Mouse (Mus musculus) olfactory bulb, adult 2 months (tissue): ENCODE measurements around the gene Usp3. TPM values are rescaled to one million over a fixed set of nuclear protein-coding genes. Genes with fewer than 3 reads are reported as not detected.

Experiments used
- H3K27ac ChIP-seq: fragments of 200-500 bp; 2 replicates; pipeline ENCODE4 v1.5.1; 2012; ENCODE audit warnings: low read depth, low read length; ENCODE audit not compliant: insufficient read depth
- H3K4me1 ChIP-seq: fragments of 200-500 bp; 2 replicates; pipeline ENCODE4 v1.6.1; 2012; ENCODE audit warnings: low read length; ENCODE audit not compliant: control insufficient read depth, insufficient read depth
- H3K4me3 ChIP-seq: fragments of 200-500 bp; 2 replicates; pipeline ENCODE4 v1.5.1; 2012; ENCODE audit warnings: mild to moderate bottlenecking, low read depth, low read length, moderate library complexity; ENCODE audit not compliant: insufficient read depth
- CTCF ChIP-seq: fragments of 200-500 bp; IDR thresholded peaks from 2 replicates; pipeline ENCODE4 v1.5.1; 2012; ENCODE audit warnings: low read depth, mild to moderate bottlenecking, low read length, moderate library complexity; ENCODE audit not compliant: insufficient read depth
- POLR2A ChIP-seq: fragments of 200-500 bp; IDR thresholded peaks from 2 replicates; pipeline ENCODE4 v1.6.1; 2012; ENCODE audit warnings: mild to moderate bottlenecking, low read depth, low read length, moderate library complexity; ENCODE audit not compliant: insufficient read depth
- WGBS: fragments of 180-500 bp; shearing (Covaris S2); methylation state at CpG from one replicate; pipeline ENCODE4 v1.1.7; 2018; 5-methylcytosine and 5-hydroxymethylcytosine counted together
- polyA plus RNA-seq: library from polyadenylated mRNA; stranded (reverse); fragments of >200 nt; gene quantifications from 2 replicates; pipeline ENCODE4 v1.2.4, GENCODE M21; 2012; ENCODE audit warnings: low replicate concordance; ENCODE audit not compliant: missing spikeins, insufficient read depth, insufficient read length

Usp3 gene
- polyA plus RNA-seq, 1 experiment = not detected

DNA sequence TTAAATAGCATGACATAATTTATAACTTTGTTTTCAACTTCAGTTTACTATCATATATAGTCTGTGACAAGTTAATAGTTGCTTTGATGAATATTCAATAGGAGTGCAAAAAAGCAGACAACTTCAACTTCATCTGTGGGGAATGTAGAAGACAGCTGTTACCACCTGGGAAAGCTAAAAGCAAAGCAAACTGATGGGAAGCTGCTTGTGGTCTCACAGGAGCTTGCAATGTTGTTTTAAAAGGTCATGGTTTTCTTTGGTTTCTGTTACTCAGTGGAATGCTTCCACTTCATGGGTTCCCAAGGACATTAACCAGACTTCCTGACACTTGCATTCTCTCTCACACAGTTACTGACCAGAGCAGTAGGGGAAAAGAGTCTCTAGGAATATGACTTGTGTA, 104.2 kb downstream of the Usp3 start:
- TF ChIP-seq CTCF = no peak
- no peak for TF ChIP-seq POLR2A
- H3K4me1 ChIP-seq = peaks cover 2% of the 10 kb centered on the region; the same call in 1 of the 2 replicates
- H3K4me3 ChIP-seq = no peak overlapping the region
- no peak overlapping the region for H3K27ac ChIP-seq

GRCm38 (mm10) chr9:66483429-66483828, 109.5 kb downstream of the Usp3 start:
- peaks cover 2% of the 10 kb centered on the region; the same call in 1 of the 2 replicates for H3K4me1 ChIP-seq
- H3K27ac ChIP-seq = no peak overlapping the region
- H3K4me3 ChIP-seq = no peak overlapping the region
- WGBS = 94% methylated on average over 3 of the region's 3 CpGs
- TF ChIP-seq CTCF (no peak), POLR2A (no peak)

DNA sequence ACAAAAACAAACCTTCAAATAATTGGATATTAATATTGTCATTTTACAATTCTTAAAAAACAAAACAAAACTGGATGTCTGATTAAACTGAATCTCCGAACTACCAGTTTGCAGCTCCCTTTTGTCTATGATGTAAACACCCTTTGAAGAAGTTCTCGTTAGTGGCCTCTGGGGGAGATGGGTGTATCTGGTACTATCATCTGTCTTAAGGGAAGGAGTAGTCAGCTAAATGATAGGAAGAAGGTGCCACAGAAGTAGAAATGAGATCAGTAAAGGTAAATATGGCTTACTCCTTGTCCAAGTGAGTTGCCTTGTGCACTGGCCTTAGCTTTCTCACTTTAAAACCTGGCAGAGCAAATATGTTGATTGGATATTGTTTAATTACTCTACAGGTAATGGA, 115.2 kb downstream of the Usp3 start:
- no peak for TF ChIP-seq POLR2A
- no peak for TF ChIP-seq CTCF
- no peaks in the 10 kb centered on the region for H3K4me1 ChIP-seq
- 58% methylated on average over 2 of the region's 2 CpGs for WGBS
- H3K27ac ChIP-seq = no peak overlapping the region
- no peak overlapping the region for H3K4me3 ChIP-seq

GRCm38 (mm10) chr9:66465087-66465486, 127.9 kb downstream of the Usp3 start:
- H3K4me1 ChIP-seq = no peaks in the 10 kb centered on the region
- WGBS = 54% methylated on average over 4 of the region's 4 CpGs
- no peak overlapping the region for H3K4me3 ChIP-seq
- H3K27ac ChIP-seq = no peak overlapping the region
- no peak for TF ChIP-seq CTCF
- TF ChIP-seq POLR2A = no peak

Other genes starting within 250 kb of the Usp3 start
- gene Herc1, start 242.7 kb downstream of the Usp3 start, polyA plus RNA-seq = 148 and 162 TPM in 2 replicates
- not detected in 2 replicates for gene Fbxl22, start 78.5 kb downstream of the Usp3 start, polyA plus RNA-seq
- gene Car12, start 120.5 kb upstream of the Usp3 start, polyA plus RNA-seq = not detected in 2 replicates
- not detected in 2 replicates for gene Aph1b, start 202.3 kb upstream of the Usp3 start, polyA plus RNA-seq
- gene Gm10647, start 203.9 kb upstream of the Usp3 start, polyA plus RNA-seq = not detected in 2 replicates
- gene Aph1c, start 241.6 kb upstream of the Usp3 start, polyA plus RNA-seq = not detected in 2 replicates